Mouse (Mus musculus): Measurements from ENCODE around the gene Zfp467. TPM values are rescaled to one million over a fixed set of nuclear protein-coding genes. Genes with fewer than 3 reads are reported as not detected.

The Zfp467 gene
- total and polyA plus RNA-seq, 2 experiments from 2014 or later = 28.0 to 44.6 TPM

DNA sequence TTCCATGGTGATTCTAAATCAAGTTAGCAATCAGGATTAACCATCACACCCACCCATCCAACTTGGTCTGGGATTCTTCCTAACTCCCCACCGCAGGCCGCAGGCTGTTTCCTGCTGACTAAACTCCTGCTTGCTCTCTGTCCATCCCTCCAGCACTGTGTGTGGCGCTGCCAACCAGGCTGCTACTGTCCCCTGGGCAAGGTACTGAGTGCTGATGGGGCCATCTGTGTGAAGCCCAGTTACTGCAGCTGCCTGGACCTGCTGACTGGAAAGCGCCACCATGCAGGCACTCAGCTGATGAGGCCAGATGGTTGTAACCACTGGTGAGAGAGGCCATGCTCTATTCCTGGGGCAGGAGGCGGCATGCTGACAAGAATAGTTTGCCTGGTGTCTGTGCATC is 36.9 kb upstream of the Zfp467 start:
- H3K4me2 ChIP-seq (ENCODE audit: low read depth, low read length, poor library complexity, severe bottlenecking) = no peak overlapping the region
- no peaks in the 10 kb centered on the region for H3K36me3 ChIP-seq (ENCODE audit: insufficient read depth, low read length)
- 63% methylated on average over 5 of the region's 5 CpGs for WGBS
- no peaks in the 10 kb centered on the region for H3K27me3 ChIP-seq (ENCODE audit: insufficient read depth, low read length)
- DNase-seq (ENCODE audit: low spot score) (peak; percentile 34), ATAC-seq (ENCODE audit: low FRiP score) (no peak; the same call in 1 of the 2 replicates)
- H3K9ac ChIP-seq (replicated peaks; ENCODE audit: low read length, poor library complexity, severe bottlenecking) = no peak overlapping the region
- no peaks in the 10 kb centered on the region for H3K9me3 ChIP-seq (ENCODE audit: low read length)
- no peaks in the 10 kb centered on the region for H3K4me1 ChIP-seq (ENCODE audit: insufficient read depth, low read length)
- H3K27ac ChIP-seq (ENCODE audit: low read depth, low read length) = no peak overlapping the region
- no peak for TF ChIP-seq CTCF (IDR thresholded peaks at IDR 0.05)
- H3K4me3 ChIP-seq (ENCODE audit: low read depth, low read length) = no peak overlapping the region

DNA sequence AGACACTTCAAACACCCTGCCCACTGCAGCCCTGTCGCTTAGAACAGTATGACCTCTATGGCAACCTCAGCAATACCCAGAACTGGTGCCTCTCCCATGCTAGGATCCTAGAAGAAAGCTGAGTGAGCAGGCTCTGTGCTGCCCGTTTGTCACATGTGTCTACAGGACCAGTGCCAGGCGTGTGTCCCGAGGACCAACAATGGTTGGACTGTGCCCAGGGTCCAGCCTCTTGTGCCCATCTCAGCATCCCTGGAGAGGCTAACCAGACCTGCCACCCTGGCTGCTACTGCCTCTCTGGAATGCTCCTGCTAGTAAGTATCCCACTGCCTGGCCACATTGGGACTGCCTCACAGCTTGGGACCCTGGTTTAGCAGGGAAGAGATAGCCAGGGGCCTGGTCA is 32.8 kb upstream of the Zfp467 start:
- no peak overlapping the region for H3K27ac ChIP-seq (ENCODE audit: low read depth, low read length)
- H3K36me3 ChIP-seq (ENCODE audit: insufficient read depth, low read length) = no peaks in the 10 kb centered on the region
- no peak overlapping the region for H3K4me3 ChIP-seq (ENCODE audit: low read depth, low read length)
- no peak for ATAC-seq (ENCODE audit: low FRiP score)
- H3K27me3 ChIP-seq (ENCODE audit: insufficient read depth, low read length) = no peaks in the 10 kb centered on the region
- DNase-seq (ENCODE audit: low spot score) = no peak
- no peaks in the 10 kb centered on the region for H3K4me1 ChIP-seq (ENCODE audit: insufficient read depth, low read length)
- WGBS = 87% methylated on average over 4 of the region's 4 CpGs
- no peak for TF ChIP-seq CTCF (IDR thresholded peaks at IDR 0.05)
- H3K9me3 ChIP-seq (ENCODE audit: low read length) = no peaks in the 10 kb centered on the region
- H3K9ac ChIP-seq (replicated peaks; ENCODE audit: low read length, poor library complexity, severe bottlenecking) = no peak overlapping the region
- no peak overlapping the region for H3K4me2 ChIP-seq (ENCODE audit: low read depth, low read length, poor library complexity, severe bottlenecking)

DNA sequence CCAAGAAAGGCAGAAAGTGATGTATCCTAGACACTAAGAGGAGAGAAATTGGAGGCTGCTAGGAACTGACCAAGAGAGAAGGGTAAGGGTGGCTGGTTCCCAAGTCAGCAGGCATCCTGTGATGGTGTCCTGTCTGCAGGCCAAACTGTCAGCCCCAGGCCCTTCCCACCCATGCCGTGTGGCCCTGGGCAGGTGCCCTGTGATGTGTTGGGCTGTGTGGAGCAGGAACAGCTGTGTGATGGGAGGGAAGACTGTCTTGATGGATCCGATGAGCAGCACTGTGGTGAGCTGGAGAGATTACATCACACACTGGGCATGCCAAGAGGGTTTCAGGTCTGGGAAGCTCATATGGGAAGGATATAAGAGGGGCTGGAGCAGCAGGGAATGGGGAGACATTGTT is 25.1 kb upstream of the Zfp467 start:
- H3K4me3 ChIP-seq (ENCODE audit: low read depth, low read length) = no peak overlapping the region
- no peaks in the 10 kb centered on the region for H3K4me1 ChIP-seq (ENCODE audit: insufficient read depth, low read length)
- DNase-seq (ENCODE audit: low spot score) (no peak), ATAC-seq (ENCODE audit: low FRiP score) (no peak)
- no peaks in the 10 kb centered on the region for H3K36me3 ChIP-seq (ENCODE audit: insufficient read depth, low read length)
- no peaks in the 10 kb centered on the region for H3K9me3 ChIP-seq (ENCODE audit: low read length)
- H3K27me3 ChIP-seq (ENCODE audit: insufficient read depth, low read length) = no peaks in the 10 kb centered on the region
- no peak overlapping the region for H3K27ac ChIP-seq (ENCODE audit: low read depth, low read length)
- no peak overlapping the region for H3K9ac ChIP-seq (replicated peaks; ENCODE audit: low read length, poor library complexity, severe bottlenecking)
- WGBS = 81% methylated on average over 2 of the region's 2 CpGs
- TF ChIP-seq CTCF (IDR thresholded peaks at IDR 0.05) = no peak
- H3K4me2 ChIP-seq (ENCODE audit: low read depth, low read length, poor library complexity, severe bottlenecking) = no peak overlapping the region

DNA sequence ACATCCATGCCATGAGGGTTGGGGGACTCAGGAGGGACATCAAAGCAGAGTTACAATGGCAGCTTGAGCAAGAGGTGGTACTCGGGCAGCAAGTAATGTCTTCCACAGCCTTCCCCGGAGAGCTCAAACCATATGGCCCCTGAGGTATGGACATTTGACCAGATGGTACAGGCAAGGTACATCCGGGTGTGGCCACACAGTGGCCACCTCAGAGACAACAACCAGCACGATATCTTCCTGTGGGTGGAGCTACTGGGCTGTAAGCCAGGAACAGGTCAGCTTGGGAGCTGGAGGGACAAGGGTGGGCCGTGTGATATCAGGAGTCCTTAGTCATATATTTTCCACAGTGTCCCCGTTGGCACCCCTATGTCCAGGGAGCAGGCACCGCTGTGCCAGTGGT is 21.9 kb upstream of the Zfp467 start:
- no peaks in the 10 kb centered on the region for H3K36me3 ChIP-seq (ENCODE audit: insufficient read depth, low read length)
- no peaks in the 10 kb centered on the region for H3K4me1 ChIP-seq (ENCODE audit: insufficient read depth, low read length)
- H3K9ac ChIP-seq (replicated peaks; ENCODE audit: low read length, poor library complexity, severe bottlenecking) = no peak overlapping the region
- TF ChIP-seq CTCF (IDR thresholded peaks at IDR 0.05) = no peak
- H3K4me2 ChIP-seq (ENCODE audit: low read depth, low read length, poor library complexity, severe bottlenecking) = no peak overlapping the region
- 84% methylated on average over 7 of the region's 7 CpGs for WGBS
- H3K9me3 ChIP-seq (ENCODE audit: low read length) = no peaks in the 10 kb centered on the region
- ATAC-seq (ENCODE audit: low FRiP score) = no peak
- no peaks in the 10 kb centered on the region for H3K27me3 ChIP-seq (ENCODE audit: insufficient read depth, low read length)
- no peak for DNase-seq (ENCODE audit: low spot score)
- H3K27ac ChIP-seq (ENCODE audit: low read depth, low read length) = no peak overlapping the region
- H3K4me3 ChIP-seq (ENCODE audit: low read depth, low read length) = no peak overlapping the region

DNA sequence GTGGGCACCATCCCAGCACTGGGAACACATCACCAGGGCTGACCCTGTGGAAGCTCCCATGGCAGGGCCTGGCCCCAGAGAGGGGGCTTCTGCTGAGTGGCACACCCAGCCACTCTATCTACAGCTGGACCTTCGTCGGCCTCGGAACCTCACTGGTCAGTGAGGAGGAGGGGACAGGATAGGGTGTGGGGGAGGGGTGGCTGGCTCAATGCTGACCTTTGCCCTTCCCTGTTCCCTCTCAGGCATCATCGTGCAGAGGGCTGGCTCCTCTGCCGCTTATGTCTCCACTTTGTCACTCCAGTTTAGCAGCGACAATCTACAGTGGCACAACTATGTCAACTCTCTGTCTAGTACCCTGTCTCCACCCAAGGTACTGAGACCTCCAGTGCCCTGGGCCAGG is 21.1 kb upstream of the Zfp467 start:
- no peaks in the 10 kb centered on the region for H3K27me3 ChIP-seq (ENCODE audit: insufficient read depth, low read length)
- ATAC-seq (ENCODE audit: low FRiP score) = no peak
- 34% methylated on average over 6 of the region's 6 CpGs for WGBS

DNA sequence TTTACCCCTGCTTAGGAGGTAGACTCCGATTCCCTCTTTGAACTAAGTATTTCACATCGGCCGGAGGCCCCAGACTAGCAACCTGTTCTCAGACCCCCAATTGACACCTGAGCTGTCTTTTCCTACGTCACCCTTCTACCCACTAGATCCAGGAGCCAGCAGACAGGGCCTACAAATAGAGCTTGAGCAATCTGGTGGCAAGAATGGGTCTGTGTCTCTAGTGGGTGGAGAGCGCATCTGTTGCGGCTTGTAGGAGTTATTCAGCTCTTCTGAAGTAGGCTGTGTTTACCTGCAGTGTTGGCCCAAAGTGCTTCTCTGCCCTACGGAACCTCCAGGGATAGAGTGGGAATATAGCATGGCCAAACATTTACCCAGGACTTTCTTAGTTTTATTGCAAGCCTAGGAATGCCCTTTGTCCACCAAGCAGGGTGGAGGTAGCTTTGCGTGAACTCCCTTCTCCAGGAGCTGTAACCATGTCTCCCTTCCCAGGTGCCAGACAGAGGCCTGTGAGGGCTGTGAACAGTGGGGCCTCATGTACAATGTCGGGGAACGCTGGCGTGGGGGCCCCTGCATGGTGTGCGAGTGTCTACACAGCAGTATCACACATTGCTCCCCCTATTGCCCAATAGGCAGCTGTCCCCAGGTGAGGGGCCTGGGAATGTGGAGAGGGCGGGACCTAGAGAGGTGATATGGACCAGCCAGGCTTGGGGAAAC is 19.5 kb upstream of the Zfp467 start:
- TF ChIP-seq CTCF (IDR thresholded peaks at IDR 0.05) = no peak
- H3K4me3 ChIP-seq (ENCODE audit: low read depth, low read length) = no peak overlapping the region
- no peaks in the 10 kb centered on the region for H3K36me3 ChIP-seq (ENCODE audit: insufficient read depth, low read length)
- no peak overlapping the region for H3K4me2 ChIP-seq (ENCODE audit: low read depth, low read length, poor library complexity, severe bottlenecking)
- WGBS = 93% methylated on average over 13 of the region's 13 CpGs
- no peaks in the 10 kb centered on the region for H3K9me3 ChIP-seq (ENCODE audit: low read length)
- no peak overlapping the region for H3K27ac ChIP-seq (ENCODE audit: low read depth, low read length)
- ATAC-seq (ENCODE audit: low FRiP score) (no peak), DNase-seq (ENCODE audit: low spot score) (no peak)
- H3K27me3 ChIP-seq (ENCODE audit: insufficient read depth, low read length) = no peaks in the 10 kb centered on the region
- H3K4me1 ChIP-seq (ENCODE audit: insufficient read depth, low read length) = no peaks in the 10 kb centered on the region
- no peak overlapping the region for H3K9ac ChIP-seq (replicated peaks; ENCODE audit: low read length, poor library complexity, severe bottlenecking)

More for the DNA sequence above, 21.1 kb upstream of the Zfp467 start:
- DNase-seq (ENCODE audit: low spot score) = no peak
- no peak overlapping the region for H3K4me3 ChIP-seq (ENCODE audit: low read depth, low read length)
- no peak overlapping the region for H3K9ac ChIP-seq (replicated peaks; ENCODE audit: low read length, poor library complexity, severe bottlenecking)
- H3K9me3 ChIP-seq (ENCODE audit: low read length) = no peaks in the 10 kb centered on the region
- no peaks in the 10 kb centered on the region for H3K4me1 ChIP-seq (ENCODE audit: insufficient read depth, low read length)
- TF ChIP-seq CTCF (IDR thresholded peaks at IDR 0.05) = no peak
- H3K4me2 ChIP-seq (ENCODE audit: low read depth, low read length, poor library complexity, severe bottlenecking) = no peak overlapping the region
- H3K36me3 ChIP-seq (ENCODE audit: insufficient read depth, low read length) = no peaks in the 10 kb centered on the region
- H3K27ac ChIP-seq (ENCODE audit: low read depth, low read length) = no peak overlapping the region
